Mouse (Mus musculus) olfactory bulb, adult 2 months (tissue): Measurements from ENCODE around the gene Fanci.

Experiments used
- CTCF ChIP-seq: fragments of 200-500 bp; IDR thresholded peaks from 2 replicates; pipeline ENCODE4 v1.5.1; 2012; ENCODE audit warnings: low read depth, mild to moderate bottlenecking, low read length, moderate library complexity; ENCODE audit not compliant: insufficient read depth
- POLR2A ChIP-seq: fragments of 200-500 bp; IDR thresholded peaks from 2 replicates; pipeline ENCODE4 v1.6.1; 2012; ENCODE audit warnings: mild to moderate bottlenecking, low read depth, low read length, moderate library complexity; ENCODE audit not compliant: insufficient read depth

DNA sequence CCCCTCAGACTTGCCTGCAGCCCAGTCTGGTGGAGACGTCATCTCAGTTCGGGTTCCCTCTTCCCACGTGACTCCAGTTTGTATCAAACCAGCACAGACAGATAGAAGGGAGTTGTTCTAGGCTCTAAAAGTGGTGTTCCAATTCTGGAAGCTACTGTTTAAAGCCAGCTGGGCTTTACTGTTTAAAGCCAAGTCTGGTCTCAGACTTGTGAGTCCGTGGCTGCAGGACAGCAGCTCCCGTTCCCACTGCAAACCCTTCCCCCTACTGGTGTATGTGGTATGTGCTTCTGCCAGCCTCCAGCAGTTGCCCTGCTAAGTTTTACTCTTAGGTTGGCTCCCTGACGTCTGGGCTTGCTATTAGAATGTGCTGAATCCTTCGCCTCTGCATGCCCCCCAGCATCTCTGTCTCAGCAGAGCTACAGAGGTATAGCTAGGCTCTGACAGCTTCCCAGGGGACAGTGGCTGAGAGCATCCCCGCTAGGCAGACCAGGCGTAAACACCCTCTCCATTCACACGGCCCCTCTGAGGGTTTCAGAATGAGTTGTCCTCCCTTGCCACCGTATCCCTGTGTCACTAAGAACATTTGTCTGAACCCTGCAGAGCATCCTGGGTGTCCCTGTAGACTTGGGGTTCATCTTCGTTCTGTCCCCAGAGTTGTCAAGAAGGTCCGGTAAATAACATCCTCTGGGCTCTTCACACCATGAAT lies 44.5 kb upstream of the Fanci start:
- no peak for TF ChIP-seq CTCF
- TF ChIP-seq POLR2A = no peak
